Mouse (Mus musculus): ENCODE results near the gene Rsph14.

Rsph14 gene

GRCm38 (mm10) chr10:74990584-74991322 is 41.6 kb downstream of the Rsph14 start:
- peak; percentile 31 for DNase-seq (ENCODE audit: low spot score)

- DNase-seq (ENCODE audit: low spot score): no peak
These were observed 42.6 kb downstream of the Rsph14 start for GRCm38 (mm10) chr10:74989814-74990213.

- no peak for DNase-seq (ENCODE audit: low spot score)
These were observed 44.5 kb downstream of the Rsph14 start for GRCm38 (mm10) chr10:74987698-74988470.

- DNase-seq (ENCODE audit: low spot score): no peak
These were observed 49.2 kb downstream of the Rsph14 start for GRCm38 (mm10) chr10:74983176-74983575.

GRCm38 (mm10) chr10:74981159-74981558 is 51.2 kb downstream of the Rsph14 start:
- no peak for DNase-seq (ENCODE audit: low spot score)

GRCm38 (mm10) chr10:74978056-74978455 is 54.3 kb downstream of the Rsph14 start:
- DNase-seq (ENCODE audit: low spot score): no peak

- no peak for DNase-seq (ENCODE audit: low spot score)
These were observed 56.0 kb downstream of the Rsph14 start for GRCm38 (mm10) chr10:74976429-74976828.

GRCm38 (mm10) chr10:74975626-74976025 is 56.8 kb downstream of the Rsph14 start:
- DNase-seq (ENCODE audit: low spot score): no peak

- DNase-seq (ENCODE audit: low spot score): no peak
These were observed 59.4 kb downstream of the Rsph14 start for GRCm38 (mm10) chr10:74973026-74973425.

- no peak for DNase-seq (ENCODE audit: low spot score)
These were observed 63.1 kb downstream of the Rsph14 start for GRCm38 (mm10) chr10:74969266-74969665.

GRCm38 (mm10) chr10:74967651-74968267 is 64.6 kb downstream of the Rsph14 start:
- no peak for DNase-seq (ENCODE audit: low spot score)

GRCm38 (mm10) chr10:74966850-74967451 is 65.4 kb downstream of the Rsph14 start, which contains the start of gene Gnaz:
TSS of gene Gnaz (plus strand) at chr10:74967177.
- peak; percentile 99 for DNase-seq (ENCODE audit: low spot score)

GRCm38 (mm10) chr10:74964380-74964779 is 68.0 kb downstream of the Rsph14 start:
- DNase-seq (ENCODE audit: low spot score): no peak

- no peak for DNase-seq (ENCODE audit: low spot score)
These were observed 79.4 kb downstream of the Rsph14 start for GRCm38 (mm10) chr10:74952830-74953443.

GRCm38 (mm10) chr10:74940795-74941194 is 91.6 kb downstream of the Rsph14 start:
- no peak for DNase-seq (ENCODE audit: low spot score)

GRCm38 (mm10) chr10:74939300-74939699 is 93.1 kb downstream of the Rsph14 start:
- DNase-seq (ENCODE audit: low spot score): peak; percentile 27

GRCm38 (mm10) chr10:74938410-74938809 is 94.0 kb downstream of the Rsph14 start:
- no peak for DNase-seq (ENCODE audit: low spot score)

- peak; percentile 76 for DNase-seq (ENCODE audit: low spot score)
These were observed 95.2 kb downstream of the Rsph14 start for GRCm38 (mm10) chr10:74937003-74937790.

- peak; percentile 51 for DNase-seq (ENCODE audit: low spot score)
These were observed 97.4 kb downstream of the Rsph14 start for GRCm38 (mm10) chr10:74935016-74935415.

GRCm38 (mm10) chr10:74934521-74934920 is 97.9 kb downstream of the Rsph14 start:
- DNase-seq (ENCODE audit: low spot score): no peak

- DNase-seq (ENCODE audit: low spot score): no peak
These were observed 98.7 kb downstream of the Rsph14 start for GRCm38 (mm10) chr10:74933548-74934190.
